Mouse (Mus musculus) macrophage (primary cell): ENCODE data around the gene Klhl15. TPM values are rescaled to one million over a fixed set of nuclear protein-coding genes. Genes with fewer than 3 reads are reported as not detected.

Experiments used
- polyA plus RNA-seq: library from polyadenylated mRNA; stranded (reverse); fragments of 250-400 nt; gene quantifications from 3 replicates; pipeline ENCODE4 v1.2.4, GENCODE M21; 2018; ENCODE audit warnings: inconsistent platforms

The Klhl15 gene
- polyA plus RNA-seq, 1 experiment from 2014 or later = 4.1 TPM

Other genes with a start within 250 kb of the Klhl15 start
- gene Zfx, start 110.9 kb upstream of the Klhl15 start, polyA plus RNA-seq = 9.4 to 16.0 TPM (median 15.7 TPM) in 3 replicates
- gene Eif2s3x, start 21.7 kb upstream of the Klhl15 start, polyA plus RNA-seq = 98.9 to 165 TPM (median 134 TPM) in 3 replicates
- gene Fam90a1b, start 132.2 kb downstream of the Klhl15 start, polyA plus RNA-seq = not detected in 3 replicates
- 12.0 to 29.2 TPM (median 15.8 TPM) in 3 replicates for gene Apoo, start 132.5 kb downstream of the Klhl15 start, polyA plus RNA-seq